Mouse (Mus musculus) CD8-positive naive resting alpha-beta T cell, adult 2 months (primary cell): Measurements from ENCODE around the gene Cnot10.
A peak's percentile ranks its signal among the peaks of the same experiment; 100 is the strongest.

ENCODE experiments used
- DNase-seq, 2 experiments: peaks; one replicate each; pipeline ENCODE4 v3.0.0; 2022; ENCODE audit warnings: low read depth in 2 of 2, low spot score in 2 of 2

Cnot10 gene

GRCm38 (mm10) chr9:114584183-114585016 lies 55.6 kb downstream of the Cnot10 start:
- no peak for DNase-seq

- DNase-seq = peak in 1 of 2 experiments; percentile 18
These were observed 56.2 kb downstream of the Cnot10 start for GRCm38 (mm10) chr9:114583812-114584182.

- DNase-seq = no peak
These were observed 61.3 kb downstream of the Cnot10 start for GRCm38 (mm10) chr9:114578646-114579045.

GRCm38 (mm10) chr9:114576001-114576400 lies 64.0 kb downstream of the Cnot10 start:
- DNase-seq = no peak

- DNase-seq = no peak
These were observed 66.5 kb downstream of the Cnot10 start for GRCm38 (mm10) chr9:114573528-114573927.

GRCm38 (mm10) chr9:114568682-114569474 lies 71.1 kb downstream of the Cnot10 start:
- no peak for DNase-seq

- DNase-seq = no peak
These were observed 75.3 kb downstream of the Cnot10 start for GRCm38 (mm10) chr9:114564667-114565066.

- no peak for DNase-seq
These were observed 76.0 kb downstream of the Cnot10 start, which contains the start of gene Trim71 for GRCm38 (mm10) chr9:114563761-114564606. TSS of gene Trim71 (minus strand) at chr9:114564369.

GRCm38 (mm10) chr9:114562919-114563751 lies 76.8 kb downstream of the Cnot10 start:
- no peak for DNase-seq

GRCm38 (mm10) chr9:114562031-114562918 lies 77.7 kb downstream of the Cnot10 start:
- DNase-seq = no peak

- DNase-seq = no peak
These were observed 78.4 kb downstream of the Cnot10 start for GRCm38 (mm10) chr9:114561671-114561971.

GRCm38 (mm10) chr9:114560771-114561670 lies 79.0 kb downstream of the Cnot10 start:
- no peak for DNase-seq

GRCm38 (mm10) chr9:114560141-114560540 lies 79.8 kb downstream of the Cnot10 start:
- DNase-seq = no peak

- DNase-seq = no peak
These were observed 82.9 kb downstream of the Cnot10 start for GRCm38 (mm10) chr9:114557086-114557485.

GRCm38 (mm10) chr9:114556276-114556855 lies 83.6 kb downstream of the Cnot10 start:
- no peak for DNase-seq

GRCm38 (mm10) chr9:114554355-114554979 lies 85.5 kb downstream of the Cnot10 start:
- no peak for DNase-seq

GRCm38 (mm10) chr9:114553828-114554227 lies 86.2 kb downstream of the Cnot10 start:
- DNase-seq = no peak

GRCm38 (mm10) chr9:114550033-114550432 lies 90.0 kb downstream of the Cnot10 start:
- DNase-seq = no peak
